Mouse (Mus musculus) liver, embryonic 14.5 days (tissue): ENCODE measurements around the gene Itsn2.

Experiments
- CTCF ChIP-seq: IDR thresholded peaks from 2 replicates; pipeline ENCODE4 v1.5.1; 2016; ENCODE audit warnings: antibody characterized with exemption, low read depth, control low read depth
- EP300 ChIP-seq: IDR thresholded peaks from 2 replicates; pipeline ENCODE4 v1.6.1; 2016; ENCODE audit warnings: antibody characterized with exemption, low read depth

GRCm38 (mm10) chr12:4685441-4685840 is 93.0 kb downstream of the Itsn2 start:
- TF ChIP-seq EP300 = no peak
- TF ChIP-seq CTCF = no peak
